Mouse (Mus musculus) layer of hippocampus, adult 2 months (tissue): ENCODE results near the gene Ccdc115. TPM values are rescaled to one million over a fixed set of nuclear protein-coding genes. Genes with fewer than 3 reads are reported as not detected.

ENCODE experiments used
- DNase-seq, 2 experiments: peaks; one replicate each; pipeline ENCODE4 v3.0.0; 2022; ENCODE audit warnings: low spot score in 2 of 2
- H3K27ac ChIP-seq: fragments of 200-600 bp; 2 replicates; pipeline ENCODE4 v1.8.1; 2022
- H3K4me3 ChIP-seq: fragments of 200-600 bp; 2 replicates; pipeline ENCODE4 v1.8.1; 2022; ENCODE audit warnings: mild to moderate bottlenecking
- CTCF ChIP-seq: fragments of 200-600 bp; conservative IDR thresholded peaks from 2 replicates; pipeline ENCODE4 v1.8.1; 2022; ENCODE audit warnings: antibody characterized with exemption, mild to moderate bottlenecking, moderate library complexity
- long read RNA-seq, 2 experiments: library from polyadenylated mRNA; stranded (forward); transcript quantifications; one replicate each; pipeline ENCODE4 v2.0.0; 2021; ENCODE audit warnings: borderline mapping rate in 2 of 2
- total RNA-seq, 2 experiments: library from RNA; stranded (reverse); gene quantifications; 2 replicates each; pipeline ENCODE4 v1.2.3; 2021

Ccdc115 gene
- total RNA-seq = 10 to 100 TPM; 19.2 to 20.3 TPM
- long read RNA-seq, experiment 1, transcript Ccdc115-201 (5 exons, 1,705 nt) = major isoform, 24 of 27 reads
- long read RNA-seq, experiment 1, partial matches to known transcripts = 0 of 27 reads
- long read RNA-seq, experiment 1, other reads (novel, unspliced or antisense) = 1 of 27 reads
- long read RNA-seq, experiment 2, transcript Ccdc115-201 (5 exons, 1,705 nt) = major isoform, 33 of 36 reads
- long read RNA-seq, experiment 2, partial matches to known transcripts = 0 of 36 reads
- long read RNA-seq, experiment 2, other reads (novel, unspliced or antisense) = 1 of 36 reads

DNA sequence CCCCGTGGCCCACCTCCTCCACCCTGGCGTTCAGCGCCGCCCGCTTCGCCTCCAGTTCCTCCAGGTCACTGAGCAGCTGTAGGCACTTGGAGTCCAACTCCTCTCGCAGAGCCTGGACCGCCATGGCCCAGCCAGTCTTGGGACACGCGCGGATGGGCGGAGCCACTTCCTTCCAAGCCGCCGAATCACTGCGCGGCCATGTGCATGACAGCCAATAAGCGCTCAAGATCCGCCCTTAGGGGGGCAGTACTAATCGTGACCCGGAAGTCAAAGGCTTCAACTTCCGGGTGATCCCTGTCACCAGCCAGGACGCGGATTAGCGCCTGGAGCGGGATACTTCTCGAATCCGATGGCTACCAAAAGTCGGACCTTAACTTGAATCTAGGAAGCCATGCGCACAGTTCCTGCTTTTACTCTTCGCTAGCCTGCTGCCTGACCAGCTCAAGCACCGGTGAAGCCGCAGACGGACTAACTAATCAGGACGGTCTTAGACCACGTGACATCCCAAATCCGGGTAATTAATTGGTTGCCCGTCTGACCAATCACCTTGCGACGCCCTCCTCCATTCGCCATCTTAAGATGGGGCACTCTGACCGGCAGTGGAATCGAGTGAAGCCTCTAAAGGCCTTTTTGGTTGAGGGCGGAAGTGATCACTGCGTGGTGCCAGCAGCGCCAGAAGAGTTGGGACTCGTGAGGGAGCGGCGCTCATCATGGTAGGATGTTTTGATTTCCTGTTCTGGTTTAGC lies at the start of gene Ccdc115, which contains the start of gene Imp4:
TSS of gene Ccdc115 (minus strand) at position 458 of the 746 bp plus-strand sequence.
TSS of gene Imp4 (plus strand) at position 637 of the 746 bp plus-strand sequence.
- H3K27ac ChIP-seq = peak within 1 kb of the TSS; percentile 97
- peak within 1 kb of the TSS; percentile 81 for H3K4me3 ChIP-seq
- no peak for TF ChIP-seq CTCF
- DNase-seq = peak; percentile 91 to 97

GRCm38 (mm10) chr1:34487383-34487782 lies 47.9 kb upstream of the Ccdc115 start:
- no peak overlapping the region for H3K27ac ChIP-seq
- peak; percentile 53 for TF ChIP-seq CTCF

DNA sequence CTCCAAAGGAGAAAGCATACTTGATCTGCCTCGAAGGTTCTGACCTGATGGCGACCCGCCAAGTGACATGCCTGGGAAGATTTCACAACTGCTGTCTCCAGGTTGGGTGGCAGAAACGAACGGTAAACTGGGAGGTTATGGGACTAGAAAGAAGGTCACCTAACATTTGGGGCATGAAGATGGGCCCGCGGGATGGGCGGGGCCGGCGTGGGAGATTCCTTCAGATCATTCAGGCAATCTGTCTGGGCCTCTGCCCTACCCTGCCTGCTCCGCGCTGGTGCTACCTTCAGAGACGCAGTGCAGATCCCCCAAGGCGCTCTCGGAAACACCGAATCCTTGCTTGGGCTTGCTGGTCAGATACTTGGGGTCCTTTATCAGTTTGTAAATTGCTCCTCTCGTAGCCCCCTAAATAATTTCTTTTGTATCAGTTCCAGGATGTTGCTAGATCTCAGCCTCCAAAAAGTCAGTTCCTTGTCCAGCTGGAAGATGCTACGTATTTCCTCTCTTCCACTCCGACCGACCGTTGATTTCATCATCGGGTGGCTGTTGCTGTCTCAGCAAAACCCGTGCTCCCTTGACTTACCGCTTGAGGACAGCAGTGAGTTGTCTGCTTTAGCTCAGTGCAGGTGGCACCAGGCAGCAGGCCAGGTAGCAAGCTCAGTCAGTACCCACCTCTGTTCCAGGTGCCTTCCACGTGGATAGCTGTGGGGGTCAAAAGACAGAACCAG lies 46.2 kb upstream of the Ccdc115 start:
- peak; percentile 86 for TF ChIP-seq CTCF
- H3K4me3 ChIP-seq = peak overlapping the region; percentile 41
- H3K27ac ChIP-seq = no peak overlapping the region
- peak; percentile 29 to 53 for DNase-seq

More at GRCm38 (mm10) chr1:34487383-34487782, 47.9 kb upstream of the Ccdc115 start:
- H3K4me3 ChIP-seq = no peak overlapping the region
- DNase-seq = no peak

DNA sequence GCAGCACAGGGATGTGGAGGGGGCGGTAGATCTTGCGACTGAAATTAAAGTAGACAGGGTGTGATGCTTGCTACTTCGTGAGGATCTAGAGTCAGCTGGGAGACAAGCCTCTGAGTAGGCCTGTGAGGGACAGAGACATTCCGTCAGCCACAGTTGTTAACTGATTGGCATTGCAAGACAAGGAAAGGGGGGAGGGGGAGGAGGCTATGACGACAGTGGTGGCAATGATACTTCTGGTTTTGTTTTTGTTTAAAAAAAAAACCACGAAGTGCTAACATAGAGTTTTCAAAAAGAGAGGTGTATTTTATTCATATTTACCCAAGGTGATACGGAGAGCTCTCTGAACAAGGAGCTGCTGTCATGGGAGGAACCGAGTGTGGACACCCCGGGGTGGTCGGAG lies 45.0 kb upstream of the Ccdc115 start:
- H3K27ac ChIP-seq = no peak overlapping the region
- no peak for TF ChIP-seq CTCF
- no peak for DNase-seq
- no peak overlapping the region for H3K4me3 ChIP-seq

- no peak overlapping the region for H3K4me3 ChIP-seq
- no peak overlapping the region for H3K27ac ChIP-seq
- TF ChIP-seq CTCF = no peak
- no peak for DNase-seq
Measured at GRCm38 (mm10) chr1:34481920-34482669, 42.6 kb upstream of the Ccdc115 start.

DNA sequence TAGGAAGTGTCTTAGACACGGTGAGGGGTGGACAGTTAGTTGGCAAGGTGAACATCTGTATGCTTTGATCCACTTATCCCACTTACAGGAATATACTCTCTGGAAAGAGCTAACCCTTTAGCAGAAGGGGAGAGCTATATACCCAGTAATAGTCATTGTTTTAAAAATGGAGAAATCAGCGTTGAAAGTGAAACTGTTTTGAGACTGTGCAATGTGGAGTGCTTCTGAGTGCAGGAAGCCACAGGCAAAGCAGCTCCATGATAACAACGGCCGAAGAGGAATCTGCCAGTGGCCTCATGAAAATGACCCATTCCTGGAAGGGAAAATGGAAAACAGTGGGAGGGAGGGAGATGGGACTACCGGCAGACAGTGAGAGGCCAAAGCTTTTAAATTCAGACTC lies 41.3 kb upstream of the Ccdc115 start:
- DNase-seq = no peak
- TF ChIP-seq CTCF = no peak
- Histone ChIP-seq H3K27ac (no peak overlapping the region), H3K4me3 (no peak overlapping the region)

GRCm38 (mm10) chr1:34478891-34479655 lies 39.6 kb upstream of the Ccdc115 start:
- no peak for TF ChIP-seq CTCF
- Histone ChIP-seq H3K4me3 (no peak overlapping the region), H3K27ac (no peak overlapping the region)
- DNase-seq = no peak

DNA sequence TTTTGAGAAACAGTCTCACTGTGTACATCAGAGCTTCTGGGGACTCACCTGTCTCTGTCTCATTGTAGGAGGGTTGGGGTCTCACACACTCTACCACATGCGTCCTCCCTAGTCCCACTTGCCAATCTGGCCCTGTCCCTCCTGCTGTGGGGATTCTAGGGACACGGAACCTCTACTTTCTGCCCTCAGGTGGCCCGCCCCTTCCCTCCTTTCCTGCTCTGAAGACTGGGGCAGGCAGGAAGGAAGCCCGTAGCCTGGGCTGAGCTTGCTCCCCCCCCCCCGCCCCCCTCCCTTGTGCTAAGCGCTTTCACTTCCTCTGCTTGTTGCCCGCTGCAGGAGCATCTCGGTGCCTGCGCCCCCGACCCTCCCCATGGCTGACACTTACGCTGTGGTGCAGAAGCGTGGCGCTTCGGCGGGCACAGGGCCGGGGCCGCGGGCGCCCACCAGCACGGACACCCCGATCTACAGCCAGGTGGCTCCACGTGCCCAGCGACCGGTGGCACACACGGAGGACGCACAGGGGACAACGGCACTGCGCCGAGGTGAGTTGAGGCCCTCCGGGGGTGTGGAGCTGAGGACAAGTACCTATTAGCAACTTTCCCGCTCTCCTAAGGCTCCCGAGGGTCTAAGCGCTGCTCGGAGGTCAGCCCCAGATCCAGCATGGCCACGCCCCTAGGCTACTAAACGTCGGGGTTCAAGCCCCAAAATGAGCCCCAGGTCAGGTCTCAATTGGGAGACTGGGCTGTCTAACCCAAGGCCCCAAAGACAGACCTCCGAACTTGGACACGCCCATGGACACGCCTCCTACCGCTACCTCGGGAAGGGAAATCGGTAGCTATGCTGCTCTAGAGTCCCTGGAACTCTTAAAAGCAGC lies 33.2 kb upstream of the Ccdc115 start:
- no peak for DNase-seq
- no peak for TF ChIP-seq CTCF
- Histone ChIP-seq H3K4me3 (peak overlapping the region; percentile 61), H3K27ac (peak overlapping the region; percentile 16; the same call in 1 of the 2 replicates)

GRCm38 (mm10) chr1:34469801-34470200 lies 30.3 kb upstream of the Ccdc115 start:
- no peak overlapping the region for H3K27ac ChIP-seq
- no peak for TF ChIP-seq CTCF
- H3K4me3 ChIP-seq = no peak overlapping the region
- DNase-seq = no peak

GRCm38 (mm10) chr1:34468500-34468899 lies 29.0 kb upstream of the Ccdc115 start:
- no peak for DNase-seq
- H3K4me3 ChIP-seq = no peak overlapping the region
- no peak for TF ChIP-seq CTCF
- H3K27ac ChIP-seq = no peak overlapping the region

GRCm38 (mm10) chr1:34468051-34468450 lies 28.6 kb upstream of the Ccdc115 start:
- H3K4me3 ChIP-seq = no peak overlapping the region
- DNase-seq = no peak
- no peak overlapping the region for H3K27ac ChIP-seq
- no peak for TF ChIP-seq CTCF
